Mouse (Mus musculus) cerebellum, adult 2 months (tissue): ENCODE results near the gene Aoah.

ENCODE experiments used
- CTCF ChIP-seq: fragments of 200-500 bp; IDR thresholded peaks from 2 replicates; pipeline ENCODE4 v1.5.1; 2011; ENCODE audit warnings: low read depth, mild to moderate bottlenecking, control low read depth, low read length, moderate library complexity, borderline replicate concordance; ENCODE audit not compliant: insufficient read depth
- POLR2A ChIP-seq: fragments of 200-500 bp; IDR thresholded peaks from 2 replicates; pipeline ENCODE4 v1.6.1; 2011; ENCODE audit warnings: low read length, control low read depth, borderline replicate concordance; ENCODE audit not compliant: insufficient read depth

GRCm38 (mm10) chr13:20963086-20963485 is 169.2 kb downstream of the Aoah start:
- no peak for TF ChIP-seq CTCF
- no peak for TF ChIP-seq POLR2A
